Mouse (Mus musculus) heart, embryonic 13.5 days (tissue): Measurements from ENCODE around the gene Clstn1. TPM values are rescaled to one million over a fixed set of nuclear protein-coding genes. Genes with fewer than 3 reads are reported as not detected.

Source experiments
- ATAC-seq: fragments of 200-750 bp; cut with Nextera tagmentation; 2 replicates; pipeline ENCODE4 v1.8.0; 2017; ENCODE audit warnings: moderate TSS enrichment; ENCODE audit not compliant: insufficient number of reproducible peaks, low FRiP score, low TSS enrichment; ENCODE audit errors: extremely low read depth
- H3K27ac ChIP-seq: fragments of 300-500 bp; sonication (generic); replicated peaks from 2 replicates; pipeline ENCODE4 v1.5.1; 2015; ENCODE audit warnings: moderate library complexity, mild to moderate bottlenecking, inconsistent platforms
- H3K27me3 ChIP-seq: fragments of 300-500 bp; sonication (generic); replicated peaks from 2 replicates; pipeline ENCODE4 v1.6.1; 2015; ENCODE audit warnings: mild to moderate bottlenecking, inconsistent platforms
- H3K36me3 ChIP-seq: fragments of 300-500 bp; sonication (generic); 2 replicates; pipeline ENCODE4 v1.6.1; 2015; ENCODE audit warnings: mild to moderate bottlenecking, inconsistent platforms
- H3K4me1 ChIP-seq: fragments of 300-500 bp; sonication (generic); 2 replicates; pipeline ENCODE4 v1.6.1; 2015; ENCODE audit warnings: inconsistent platforms
- H3K4me2 ChIP-seq: fragments of 300-500 bp; sonication (generic); 2 replicates; pipeline ENCODE4 v1.6.1; 2015; ENCODE audit warnings: inconsistent platforms, mild to moderate bottlenecking, moderate library complexity
- H3K4me3 ChIP-seq: fragments of 300-500 bp; sonication (generic); 2 replicates; pipeline ENCODE4 v1.5.1; 2015; ENCODE audit warnings: moderate library complexity, mild to moderate bottlenecking, inconsistent platforms
- H3K9ac ChIP-seq: fragments of 300-500 bp; sonication (generic); 2 replicates; pipeline ENCODE4 v1.6.1; 2015; ENCODE audit warnings: inconsistent platforms, mild to moderate bottlenecking, moderate library complexity
- H3K9me3 ChIP-seq: fragments of 300-500 bp; sonication (generic); 2 replicates; pipeline ENCODE4 v1.6.1; 2016; ENCODE audit warnings: inconsistent platforms
- WGBS: fragments of 180-500 bp; shearing (Covaris S2); methylation state at CpG from one replicate; pipeline ENCODE4 v1.1.7; 2015; ENCODE audit warnings: mixed read lengths; 5-methylcytosine and 5-hydroxymethylcytosine counted together
- polyA plus RNA-seq: library from polyadenylated mRNA; unstranded; fragments of >200 nt; fragmentation: Nextera tagmentation; extraction: Ambion mirVana; gene quantifications from 2 replicates; pipeline ENCODE4 v1.2.1, GENCODE M21; 2015

Clstn1 gene
- polyA plus RNA-seq, 1 experiment from 2014 or later = 9.2 TPM

DNA sequence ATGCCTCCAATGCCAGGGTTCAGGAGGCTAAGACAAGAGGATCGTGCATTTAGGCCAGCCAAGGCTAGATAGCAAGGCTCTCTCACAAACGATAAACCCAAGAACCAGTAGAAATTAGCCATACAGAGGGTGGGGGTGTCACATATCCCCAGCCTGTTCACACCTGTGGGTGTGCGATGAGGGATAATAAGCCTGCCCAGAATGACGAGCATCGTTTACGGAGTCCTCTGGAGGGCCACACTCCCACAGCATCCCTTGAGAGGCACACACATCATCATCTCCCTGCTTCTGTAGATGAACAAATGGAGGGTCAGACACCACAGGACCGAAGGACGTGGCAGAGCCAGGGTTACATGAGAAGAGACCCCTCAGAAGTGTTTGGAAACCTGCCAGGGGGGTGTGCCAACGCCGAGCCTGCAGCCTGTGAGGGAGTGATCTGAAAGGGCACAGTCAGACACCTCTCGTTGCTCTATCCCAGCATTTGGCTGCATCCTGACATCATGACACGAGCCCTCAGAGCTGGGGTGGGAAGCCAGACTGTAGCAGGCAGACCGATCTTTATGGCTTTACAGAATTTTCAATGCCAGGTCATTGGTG lies 8.1 kb upstream of the Clstn1 start:
- Histone ChIP-seq H3K4me1 (peaks cover under 1% of the 10 kb centered on the region; the same call in 1 of the 2 replicates), H3K4me2 (no peak overlapping the region), H3K27ac (no peak overlapping the region), H3K36me3 (no peaks in the 10 kb centered on the region), H3K9me3 (no peaks in the 10 kb centered on the region), H3K27me3 (peaks cover 75% of the 10 kb centered on the region), H3K4me3 (no peak overlapping the region), H3K9ac (no peak overlapping the region)
- ATAC-seq = no peak
- 56% methylated on average over 13 of the region's 13 CpGs for WGBS

DNA sequence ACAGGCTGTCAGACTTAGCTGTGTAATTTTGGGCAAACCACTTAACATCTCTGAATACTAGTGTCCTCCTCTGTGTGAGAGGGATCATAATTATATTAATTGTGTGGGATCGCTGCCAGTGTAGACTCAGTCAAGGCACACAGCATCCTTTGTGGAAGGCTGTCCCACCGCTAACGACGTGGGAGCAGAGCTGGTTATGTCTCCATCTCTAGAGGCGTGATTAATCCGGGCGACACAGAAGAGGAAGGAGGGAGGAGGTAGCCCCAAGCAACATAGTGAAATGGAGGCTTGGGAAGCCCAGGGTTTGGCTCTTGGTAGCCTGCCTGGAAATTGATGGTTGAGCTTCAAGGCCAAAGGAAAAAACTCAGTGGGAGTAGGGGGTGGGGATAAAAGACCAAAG lies 7.4 kb upstream of the Clstn1 start:
- ATAC-seq = no peak
- Histone ChIP-seq H3K4me2 (no peak overlapping the region), H3K27me3 (peaks cover 76% of the 10 kb centered on the region), H3K4me3 (no peak overlapping the region), H3K4me1 (no peaks in the 10 kb centered on the region), H3K9me3 (no peaks in the 10 kb centered on the region), H3K9ac (no peak overlapping the region), H3K27ac (no peak overlapping the region), H3K36me3 (no peaks in the 10 kb centered on the region)
- 54% methylated on average over 7 of the region's 7 CpGs for WGBS

DNA sequence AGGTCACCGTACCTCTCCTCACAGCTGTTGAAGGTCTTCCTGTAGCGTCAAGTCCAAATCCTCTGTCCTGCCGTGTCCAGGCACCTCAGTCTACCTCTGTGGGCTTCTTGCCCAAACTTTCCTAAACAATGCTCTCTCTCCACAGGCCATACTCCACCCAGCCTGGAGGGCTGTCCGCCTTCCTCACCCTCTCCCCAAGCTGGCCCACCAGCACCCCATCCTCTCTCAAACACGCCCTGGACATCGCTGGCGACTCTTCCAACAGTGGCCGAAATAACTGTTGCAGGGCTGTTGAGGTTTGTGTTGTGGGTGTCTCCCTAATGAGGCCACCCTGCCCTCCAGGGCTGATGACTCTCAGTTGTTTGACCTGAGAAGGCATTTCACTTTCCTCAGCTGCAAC lies 1.0 kb upstream of the Clstn1 start:
- H3K27me3 ChIP-seq = peaks cover 75% of the 10 kb centered on the region
- no peaks in the 10 kb centered on the region for H3K9me3 ChIP-seq
- no peak overlapping the region for H3K9ac ChIP-seq
- 83% methylated on average over 8 of the region's 8 CpGs for WGBS
- no peak for ATAC-seq
- H3K27ac ChIP-seq = no peak overlapping the region
- no peak overlapping the region for H3K4me2 ChIP-seq
- no peaks in the 10 kb centered on the region for H3K36me3 ChIP-seq
- no peak overlapping the region for H3K4me3 ChIP-seq
- peaks cover 14% of the 10 kb centered on the region for H3K4me1 ChIP-seq

DNA sequence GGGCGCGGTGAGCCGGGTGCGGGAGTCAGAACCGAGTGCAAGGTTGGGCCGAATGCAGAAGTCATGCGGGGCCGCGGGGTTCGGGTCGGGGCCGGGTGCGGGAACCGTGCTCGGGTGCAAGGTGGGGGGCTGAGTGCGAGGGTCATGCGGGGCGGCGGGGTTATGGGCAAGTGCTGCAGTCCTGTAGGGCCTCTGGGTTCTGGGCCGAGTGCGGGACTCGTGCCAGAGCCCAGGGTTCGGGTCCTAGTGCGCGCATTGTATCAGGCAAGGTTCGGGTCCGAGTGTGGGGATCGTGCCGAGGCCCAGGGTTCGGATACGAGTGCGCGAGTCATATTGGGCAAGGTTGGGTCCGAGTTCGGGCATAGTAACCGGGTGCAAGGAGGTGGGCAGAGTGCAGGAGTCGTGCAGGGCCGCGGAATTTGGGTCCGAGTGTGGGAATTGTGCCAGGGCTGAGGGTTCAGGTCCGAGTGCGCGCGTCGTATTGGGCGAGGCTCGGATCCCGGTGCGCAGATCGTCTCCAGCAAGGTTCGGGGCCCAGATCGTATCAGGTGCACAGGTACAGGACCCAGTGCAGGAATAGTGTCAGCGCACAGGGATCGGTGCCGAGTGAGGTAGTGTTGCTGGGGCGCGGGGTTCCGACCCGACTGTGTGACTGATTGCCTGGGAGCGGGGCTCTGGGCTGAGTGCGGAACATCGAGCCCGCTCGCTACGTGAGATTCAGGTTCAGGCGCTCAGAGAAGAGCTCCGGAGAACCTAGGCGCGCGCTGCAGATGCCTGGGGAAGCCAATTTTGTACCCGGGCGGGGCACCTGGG lies 721 bp downstream of the Clstn1 start:
- Histone ChIP-seq H3K4me3 (peak overlapping the region; percentile 80), H3K9ac (peak overlapping the region; percentile 91), H3K4me1 (peaks cover 14% of the 10 kb centered on the region), H3K4me2 (peak overlapping the region; percentile 98), H3K36me3 (no peaks in the 10 kb centered on the region), H3K9me3 (peaks cover 6% of the 10 kb centered on the region; the same call in 1 of the 2 replicates), H3K27ac (no peak overlapping the region), H3K27me3 (peaks cover 62% of the 10 kb centered on the region)
- ATAC-seq = 0 out of 2 replicates have a peak, but pooled peaks have one; percentile 7
- under 1% methylated on average over 72 of the region's 72 CpGs for WGBS

DNA sequence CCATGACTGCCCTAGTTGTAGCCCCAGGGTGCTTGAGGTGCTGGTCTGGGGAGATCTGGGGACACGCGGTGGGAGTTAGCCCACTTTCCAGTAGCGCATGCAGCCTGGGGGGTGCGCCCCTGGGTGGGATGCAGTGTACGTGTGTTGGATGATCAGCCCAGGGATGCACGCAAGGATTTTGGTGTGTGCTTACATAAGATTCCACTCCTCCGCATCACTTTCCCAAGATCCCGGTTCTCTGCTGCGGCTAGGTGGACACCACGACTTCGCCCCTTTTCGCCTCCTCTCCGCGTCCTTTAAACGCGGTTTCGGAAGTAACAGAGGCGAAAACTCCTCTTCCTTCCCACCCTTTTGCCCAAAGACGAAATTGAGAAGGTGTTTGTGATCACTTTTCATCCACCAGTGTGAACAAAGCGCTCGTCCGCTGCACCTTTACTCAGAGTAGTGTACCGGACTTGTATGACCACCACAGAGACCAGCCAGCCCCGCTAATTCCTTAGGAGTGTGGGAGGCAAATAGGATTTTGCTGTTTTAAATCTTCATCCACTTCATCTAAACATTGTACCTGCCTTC lies 1.4 kb downstream of the Clstn1 start:
- Histone ChIP-seq H3K27ac (no peak overlapping the region), H3K9ac (peak overlapping the region; percentile 91), H3K9me3 (peaks cover 6% of the 10 kb centered on the region; the same call in 1 of the 2 replicates), H3K4me2 (peak overlapping the region; percentile 98), H3K4me3 (peak overlapping the region; percentile 80), H3K36me3 (no peaks in the 10 kb centered on the region), H3K4me1 (peaks cover 14% of the 10 kb centered on the region), H3K27me3 (peaks cover 57% of the 10 kb centered on the region)
- ATAC-seq = no peak
- 6% methylated on average over 24 of the region's 24 CpGs for WGBS

DNA sequence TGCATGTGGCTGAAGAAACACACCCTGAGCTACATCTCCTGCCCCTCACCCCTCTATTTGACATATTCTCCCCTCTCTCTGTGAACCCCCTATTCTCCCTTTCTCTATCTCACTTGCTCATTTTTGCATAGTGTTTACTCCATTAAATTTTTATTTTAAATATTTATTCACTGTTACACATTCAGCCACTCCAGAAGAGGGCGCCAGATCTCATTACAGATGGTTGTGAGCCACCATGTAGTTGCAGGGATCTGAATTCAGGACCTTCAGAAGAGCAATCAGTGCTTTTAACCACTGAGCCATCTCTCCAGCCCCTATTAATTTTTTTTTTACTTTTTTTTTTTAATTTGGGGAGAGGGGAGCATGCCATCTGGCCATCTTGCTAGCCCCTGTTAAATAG lies 3.9 kb downstream of the Clstn1 start:
- no peak overlapping the region for H3K4me2 ChIP-seq
- no peak overlapping the region for H3K27ac ChIP-seq
- no peak overlapping the region for H3K9ac ChIP-seq
- no peaks in the 10 kb centered on the region for H3K36me3 ChIP-seq
- ATAC-seq = no peak
- H3K4me1 ChIP-seq = peaks cover 14% of the 10 kb centered on the region
- no peak overlapping the region for H3K4me3 ChIP-seq
- 81% methylated on average over 1 of the region's 1 CpGs for WGBS
- peaks cover 35% of the 10 kb centered on the region for H3K27me3 ChIP-seq
- H3K9me3 ChIP-seq = peaks cover 6% of the 10 kb centered on the region; the same call in 1 of the 2 replicates

DNA sequence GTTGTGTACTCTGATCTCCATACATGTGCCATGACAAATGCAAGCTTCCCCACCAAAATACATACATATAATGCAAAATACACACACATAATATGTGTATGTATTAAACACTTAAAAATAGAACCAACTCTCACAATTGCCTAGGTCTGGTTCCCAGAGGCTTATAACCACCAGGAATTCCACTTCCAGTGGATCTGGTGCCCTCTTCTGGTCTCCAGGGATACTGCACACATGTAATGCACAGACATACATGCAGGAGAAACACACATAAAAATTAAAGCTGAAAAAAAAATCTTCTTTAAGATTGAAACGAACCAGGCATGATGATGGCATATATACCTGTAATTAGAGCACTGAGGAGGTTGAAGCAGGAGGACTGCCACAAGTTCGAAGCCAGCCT lies 5.2 kb downstream of the Clstn1 start:
- H3K4me3 ChIP-seq = no peak overlapping the region
- no peak overlapping the region for H3K27ac ChIP-seq
- 83% methylated on average over 2 of the region's 2 CpGs for WGBS
- peaks cover 25% of the 10 kb centered on the region for H3K27me3 ChIP-seq
- H3K9me3 ChIP-seq = peaks cover 6% of the 10 kb centered on the region; the same call in 1 of the 2 replicates
- H3K4me2 ChIP-seq = no peak overlapping the region
- H3K36me3 ChIP-seq = no peaks in the 10 kb centered on the region
- no peak overlapping the region for H3K9ac ChIP-seq
- H3K4me1 ChIP-seq = peaks cover 14% of the 10 kb centered on the region
- no peak for ATAC-seq

DNA sequence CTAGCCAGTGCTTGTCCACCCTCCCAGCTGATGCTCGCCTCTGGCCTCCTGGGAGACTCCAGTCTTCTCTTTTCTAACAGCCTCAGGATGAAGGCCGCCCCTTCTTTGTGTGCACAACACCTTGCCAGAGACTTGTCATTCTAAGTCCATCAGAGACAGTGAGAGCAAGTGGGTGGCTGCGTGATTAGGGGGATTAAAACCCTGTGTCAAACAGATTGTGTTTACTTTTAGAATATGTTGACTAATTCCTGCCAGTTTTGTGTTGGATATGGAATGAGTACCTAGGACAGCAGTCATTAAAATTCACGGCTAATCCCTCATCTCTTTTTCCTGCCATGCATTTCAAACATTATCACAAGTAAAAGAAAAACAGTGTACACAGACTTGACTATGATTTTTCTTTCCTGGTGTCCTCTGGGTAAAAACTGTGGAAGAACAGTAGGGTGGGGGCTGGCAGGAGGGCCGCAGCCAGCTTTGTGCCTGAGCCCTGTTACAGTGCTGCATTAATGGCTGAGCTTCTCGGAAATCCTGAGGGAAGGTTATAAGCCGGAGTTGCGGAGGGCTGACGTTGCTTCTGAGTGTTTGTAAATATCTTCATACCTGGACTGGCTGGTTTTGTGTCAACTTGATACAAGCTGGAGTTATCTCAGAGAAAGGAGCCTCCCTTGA lies 8.8 kb downstream of the Clstn1 start:
- Histone ChIP-seq H3K36me3 (no peaks in the 10 kb centered on the region), H3K9me3 (peaks cover 6% of the 10 kb centered on the region; the same call in 1 of the 2 replicates), H3K4me3 (no peak overlapping the region), H3K27ac (no peak overlapping the region), H3K27me3 (0 out of 2 replicates have a peak, but pooled peaks cover 11% of the 10 kb centered on the region), H3K4me1 (peaks cover under 1% of the 10 kb centered on the region), H3K4me2 (no peak overlapping the region), H3K9ac (no peak overlapping the region)
- ATAC-seq = no peak
- 85% methylated on average over 9 of the region's 9 CpGs for WGBS

DNA sequence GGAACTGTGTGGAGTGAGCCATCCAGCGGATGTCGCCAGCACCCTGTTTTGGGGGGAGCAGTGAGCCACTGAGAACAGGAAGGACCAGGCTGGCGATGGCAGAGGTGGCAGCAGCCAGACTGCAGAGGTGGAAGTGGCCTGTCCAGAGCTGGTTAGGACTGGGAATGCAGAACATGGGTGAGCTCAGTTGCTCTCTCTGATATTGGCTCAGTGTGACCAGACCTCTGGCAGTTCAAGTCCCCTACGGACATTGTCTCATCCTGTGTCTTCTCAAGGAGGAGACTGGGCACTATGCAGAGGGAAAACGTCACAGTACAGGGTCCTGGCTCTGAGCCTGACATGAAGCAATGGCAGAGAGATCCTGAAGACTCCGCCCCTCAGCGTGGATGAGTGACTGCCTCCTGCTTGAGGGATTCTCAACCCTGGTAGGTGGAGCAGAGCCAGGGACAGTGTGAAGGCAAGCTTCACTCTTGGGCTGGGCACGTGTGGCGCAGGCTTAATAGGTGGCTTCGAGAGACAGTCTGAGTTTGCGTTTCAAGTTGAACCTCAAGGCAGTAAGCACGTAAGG lies 11.5 kb downstream of the Clstn1 start:
- Histone ChIP-seq H3K4me2 (no peak overlapping the region), H3K9ac (no peak overlapping the region), H3K4me3 (no peak overlapping the region), H3K9me3 (no peaks in the 10 kb centered on the region), H3K36me3 (no peaks in the 10 kb centered on the region), H3K27me3 (peaks cover 22% of the 10 kb centered on the region), H3K4me1 (peaks cover 24% of the 10 kb centered on the region), H3K27ac (no peak overlapping the region)
- WGBS = 78% methylated on average over 12 of the region's 12 CpGs
- no peak for ATAC-seq

DNA sequence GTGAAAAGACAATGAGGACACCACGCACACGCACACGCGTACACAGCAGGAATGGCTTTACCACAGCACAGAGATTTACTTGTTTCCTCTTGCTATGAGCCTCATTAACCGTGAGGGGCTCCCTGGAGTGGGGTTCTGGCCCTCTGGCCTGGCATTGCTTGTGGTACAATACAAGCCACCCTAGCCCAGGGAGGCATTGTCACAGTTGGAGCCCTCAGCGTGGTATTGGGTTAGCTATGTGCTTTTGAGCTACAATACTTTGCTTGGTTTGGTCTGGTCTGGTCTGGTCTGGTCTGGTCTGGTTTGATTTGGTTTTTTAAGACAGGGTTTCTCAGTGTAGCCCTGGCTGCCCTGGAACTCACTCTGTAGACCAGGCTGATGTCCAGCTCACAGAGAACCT lies 13.3 kb downstream of the Clstn1 start:
- Histone ChIP-seq H3K4me2 (no peak overlapping the region), H3K9me3 (no peaks in the 10 kb centered on the region), H3K27me3 (peaks cover 32% of the 10 kb centered on the region), H3K9ac (no peak overlapping the region), H3K4me1 (peaks cover 24% of the 10 kb centered on the region), H3K4me3 (no peak overlapping the region), H3K27ac (no peak overlapping the region), H3K36me3 (no peaks in the 10 kb centered on the region)
- no peak for ATAC-seq
- WGBS = 88% methylated on average over 6 of the region's 6 CpGs

DNA sequence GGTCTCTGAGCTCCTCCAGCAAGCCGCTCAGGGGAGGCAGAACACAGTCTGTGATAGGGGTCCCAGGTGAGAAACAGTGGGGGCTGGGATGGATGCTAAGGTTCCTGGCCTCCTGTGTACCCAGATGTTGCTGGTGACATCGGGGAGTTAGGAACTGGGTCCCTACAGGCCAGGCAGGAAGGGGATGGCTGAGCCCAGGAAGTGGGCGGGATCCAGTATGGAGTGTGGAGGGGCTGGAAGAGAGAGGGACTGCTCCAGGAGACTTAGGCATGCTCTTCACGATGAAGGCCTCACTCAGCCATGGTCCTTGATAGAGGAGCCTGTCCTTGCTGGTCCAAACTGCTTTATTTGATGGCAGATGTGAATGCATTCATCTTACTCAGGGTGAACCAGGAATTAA lies 13.9 kb downstream of the Clstn1 start:
- 68% methylated on average over 4 of the region's 4 CpGs for WGBS
- H3K27ac ChIP-seq = no peak overlapping the region
- peaks cover 34% of the 10 kb centered on the region for H3K27me3 ChIP-seq
- no peak overlapping the region for H3K4me2 ChIP-seq
- no peak for ATAC-seq
- H3K9me3 ChIP-seq = no peaks in the 10 kb centered on the region
- H3K4me3 ChIP-seq = no peak overlapping the region
- H3K4me1 ChIP-seq = peaks cover 24% of the 10 kb centered on the region
- H3K36me3 ChIP-seq = no peaks in the 10 kb centered on the region
- H3K9ac ChIP-seq = no peak overlapping the region
